ENCODE assay signal across 8 mouse cellular contexts in genomic region chr9:42264145-42264544, GRCm38 (mm10). TPM values are rescaled to one million over a fixed set of nuclear protein-coding genes. Genes with fewer than 3 reads are reported as not detected.
DNase-seq lines count a peak whose midpoint lies in the region; ATAC-seq and TF ChIP-seq lines count a peak whose summit lies in the region.

TSS of gene Sc5d (minus strand) at chr9:42264256.

- no peak for TF ChIP-seq CTCF in heart, adult 2 months (IDR thresholded peaks at IDR 0.05)

- H3K36me3 ChIP-seq in embryonic facial prominence, embryonic 13.5 days, result peaks cover 12% of the 10 kb centered on the region
- no peaks in the 10 kb centered on the region for H3K36me3 ChIP-seq in heart, adult 2 months (ENCODE audit: control insufficient read depth, insufficient read depth, low read length)
- peaks cover 16% of the 10 kb centered on the region for H3K36me3 ChIP-seq in limb, embryonic 13.5 days
- peaks cover 3% of the 10 kb centered on the region; the same call in 1 of the 2 replicates for H3K36me3 ChIP-seq in midbrain, embryonic 16.5 days (ENCODE audit: control insufficient read depth, insufficient read depth, low read length)

- peak within 1 kb of the TSS; percentile 73 for H3K4me3 ChIP-seq in embryonic facial prominence, embryonic 13.5 days
- peak within 1 kb of the TSS; percentile 75 for H3K4me3 ChIP-seq in heart, adult 2 months
- H3K4me3 ChIP-seq in limb, embryonic 13.5 days, result peak within 1 kb of the TSS; percentile 68
- peak within 1 kb of the TSS; percentile 84 for H3K4me3 ChIP-seq in midbrain, embryonic 16.5 days (ENCODE audit: low read depth, low read length)

- no peaks in the 10 kb centered on the region for H3K9me3 ChIP-seq in embryonic facial prominence, embryonic 13.5 days
- no peaks in the 10 kb centered on the region for H3K9me3 ChIP-seq in limb, embryonic 13.5 days
- H3K9me3 ChIP-seq in midbrain, embryonic 16.5 days (replicated peaks; ENCODE audit: control insufficient read depth, low read length, poor library complexity, severe bottlenecking), result no peaks in the 10 kb centered on the region

- intact Hi-C loops in heart, adult 2 months (cut with DNase I), result loop anchor here (10.0 kb wide), 1 partner anchor 1039 kb away; no protein-coding TSS in a partner anchor

- no peaks in the 10 kb centered on the region for H3K79me2 ChIP-seq in heart, adult 2 months (replicated peaks; ENCODE audit: control insufficient read depth, insufficient read depth, low read length)

- H3K4me2 ChIP-seq in embryonic facial prominence, embryonic 13.5 days, result peak within 1 kb of the TSS; percentile 69
- H3K4me2 ChIP-seq in limb, embryonic 13.5 days (replicated peaks), result peak within 1 kb of the TSS; percentile 76
- H3K4me2 ChIP-seq in midbrain, embryonic 16.5 days (ENCODE audit: low read length), result peak within 1 kb of the TSS; percentile 71

- H3K4me1 ChIP-seq in embryonic facial prominence, embryonic 13.5 days, result peaks cover 17% of the 10 kb centered on the region
- 0 out of 2 replicates have a peak, but pooled peaks cover 1% of the 10 kb centered on the region for H3K4me1 ChIP-seq in heart, adult 2 months (ENCODE audit: control insufficient read depth, insufficient read depth, low read length)
- H3K4me1 ChIP-seq in limb, embryonic 13.5 days, result peaks cover 19% of the 10 kb centered on the region
- peaks cover 30% of the 10 kb centered on the region for H3K4me1 ChIP-seq in midbrain, embryonic 16.5 days (ENCODE audit: control insufficient read depth, insufficient read depth, low read length)

- TF ChIP-seq EP300 in heart, adult 2 months (IDR thresholded peaks at IDR 0.05; ENCODE audit: insufficient read depth, low read depth, low read length), result no peak

- 1% methylated on average over 47 of the region's 49 CpGs for WGBS in embryonic facial prominence, embryonic 13.5 days
- WGBS in heart, adult 2 months, result under 1% methylated on average over 42 of the region's 49 CpGs
- under 1% methylated on average over 42 of the region's 49 CpGs for WGBS in limb, embryonic 13.5 days
- WGBS in midbrain, embryonic 16.5 days, result under 1% methylated on average over 49 of the region's 49 CpGs

- peak; percentile 97 for DNase-seq in 3134 (ENCODE audit: extremely low read depth, insufficient read length, low spot score)
- peak; percentile 96 to 97 for DNase-seq in adrenal gland, postnatal 36 days
- peak; percentile 95 to 97 for DNase-seq in heart, adult 2 months
- peak; percentile 95 for DNase-seq in kidney, adult 8-10 months
- DNase-seq in spleen, postnatal 10 days (ENCODE audit: low spot score in 2 of 2), result peak; percentile 84 to 95

- no peaks in the 10 kb centered on the region for H3K27me3 ChIP-seq in embryonic facial prominence, embryonic 13.5 days
- no peaks in the 10 kb centered on the region for H3K27me3 ChIP-seq in heart, adult 2 months (ENCODE audit: control insufficient read depth, insufficient read depth, low read length)
- H3K27me3 ChIP-seq in limb, embryonic 13.5 days, result no peaks in the 10 kb centered on the region
- no peaks in the 10 kb centered on the region for H3K27me3 ChIP-seq in midbrain, embryonic 16.5 days (ENCODE audit: control insufficient read depth, insufficient read depth, low read depth, low read length)

- peak; percentile 64 for TF ChIP-seq POLR2A in heart, adult 2 months (IDR thresholded peaks at IDR 0.05; ENCODE audit: insufficient read depth, low read depth, low read length)

- H3K9ac ChIP-seq in embryonic facial prominence, embryonic 13.5 days, result peak within 1 kb of the TSS; percentile 83
- H3K9ac ChIP-seq in heart, adult 2 months (ENCODE audit: low read depth, low read length), result peak within 1 kb of the TSS; percentile 80
- H3K9ac ChIP-seq in limb, embryonic 13.5 days, result peak within 1 kb of the TSS; percentile 75
- H3K9ac ChIP-seq in midbrain, embryonic 16.5 days (ENCODE audit: low read depth, low read length), result peak within 1 kb of the TSS; percentile 85

- H3K27ac ChIP-seq in embryonic facial prominence, embryonic 13.5 days, result peak within 1 kb of the TSS; percentile 80
- H3K27ac ChIP-seq in heart, adult 2 months, result peak within 1 kb of the TSS; percentile 67
- peak within 1 kb of the TSS; percentile 63; the same call in 1 of the 2 replicates for H3K27ac ChIP-seq in limb, embryonic 13.5 days
- peak within 1 kb of the TSS; percentile 96 for H3K27ac ChIP-seq in midbrain, embryonic 16.5 days (ENCODE audit: low read length)

- ATAC-seq in embryonic facial prominence, embryonic 13.5 days (ENCODE audit: insufficient number of reproducible peaks, insufficient read depth, low FRiP score, low TSS enrichment, low read depth), result peak; percentile 95
- ATAC-seq in limb, embryonic 13.5 days (ENCODE audit: low FRiP score, low read depth), result peak; percentile 97
- ATAC-seq in midbrain, embryonic 16.5 days, result peak; percentile 98

RNA-seq across cellular contexts. Expression of gene Sc5d, which starts in this region (rescaled TPM):
- 10 to 100 TPM; 87.7 to 94.2 TPM for total RNA-seq in adrenal gland, postnatal 36 days (2021)
- 43.4 and 44.7 TPM in 2 replicates for polyA plus RNA-seq in embryonic facial prominence, embryonic 13.5 days (2015; fragmentation: Nextera tagmentation; extraction: Ambion mirVana)
- total RNA-seq in heart, adult 2 months (2021), result 10 to 100 TPM; 15.8 to 19.1 TPM
- polyA plus RNA-seq in heart, adult 2 months (2012; rRNA removed), result 24.3 and 59.2 TPM in 2 replicates
- 43.9 and 46.4 TPM in 2 replicates for polyA plus RNA-seq in limb, embryonic 13.5 days (2015; fragmentation: Nextera tagmentation; extraction: Ambion mirVana)
- polyA plus RNA-seq in midbrain, embryonic 16.5 days (2015; fragmentation: Nextera tagmentation; extraction: Ambion mirVana), result 88.3 and 90.2 TPM in 2 replicates

Comparison
In these comparisons a context has a peak if more than half of its experiments do, and no peak if none do; other contexts are left out.
1. Peak in every context shown above with its lines: DNase-seq, ATAC-seq, H3K4me3 ChIP-seq and H3K27ac ChIP-seq.
2. RNA of gene Sc5d (total RNA-seq): 87.7 to 94.2 TPM in adrenal gland, postnatal 36 days; 15.8 to 19.1 TPM in heart, adult 2 months; every median in the first group is over 4 times any median in the second.